Mouse (Mus musculus) MEL (cell line): Measurements from ENCODE around the gene Pik3r1. TPM values are rescaled to one million over a fixed set of nuclear protein-coding genes. Genes with fewer than 3 reads are reported as not detected.

Source experiments
- DNase-seq: peaks from one replicate; pipeline ENCODE4 v3.0.0; 2011; ENCODE audit warnings: low read depth, low spot score
- H3K27ac ChIP-seq: 2 replicates; pipeline ENCODE4 v1.5.1; 2012; ENCODE audit warnings: low read depth, mild to moderate bottlenecking, control low read depth, low read length, moderate library complexity; ENCODE audit not compliant: control insufficient read depth
- H3K27me3 ChIP-seq, 2 experiments: fragments of 150-350 bp in 1 of 2; sonication (generic) in 1 of 2; 2 replicates each; pipeline ENCODE4 v1.6.1; 2012; ENCODE audit warnings: low read length in 2 of 2, mild to moderate bottlenecking in 2 of 2, improper control_type of control experiment in 1 of 2, moderate library complexity in 1 of 2; ENCODE audit not compliant: insufficient read depth in 2 of 2, control insufficient read depth in 1 of 2
- H3K36me3 ChIP-seq, 2 experiments: 2 replicates each; pipeline ENCODE4 v1.6.1; 2012 to 2014; ENCODE audit warnings: low read length in 2 of 2, improper control_type of control experiment in 1 of 2, inconsistent platforms in 1 of 2, mild to moderate bottlenecking in 1 of 2; ENCODE audit not compliant: insufficient read depth in 2 of 2, control insufficient read depth in 1 of 2
- H3K4me1 ChIP-seq, 2 experiments: fragments of 150-350 bp in 1 of 2; sonication (generic) in 1 of 2; 2 replicates each; pipeline ENCODE4 v1.6.1; 2012; ENCODE audit warnings: low read length in 2 of 2, improper control_type of control experiment in 1 of 2, mild to moderate bottlenecking in 1 of 2; ENCODE audit not compliant: insufficient read depth in 2 of 2, control insufficient read depth in 1 of 2
- H3K4me3 ChIP-seq, 2 experiments: fragments of 150-350 bp in 1 of 2; sonication (generic) in 1 of 2; 2 replicates each; pipeline ENCODE4 v1.5.1; 2012; ENCODE audit warnings: low read depth in 2 of 2, low read length in 2 of 2, mild to moderate bottlenecking in 2 of 2, moderate library complexity in 2 of 2, control low read depth in 1 of 2, improper control_type of control experiment in 1 of 2; ENCODE audit not compliant: control insufficient read depth in 1 of 2, insufficient read depth in 1 of 2
- H3K79me2 ChIP-seq: 2 replicates; pipeline ENCODE4 v1.6.1; 2012; ENCODE audit warnings: mild to moderate bottlenecking, low read length, moderate library complexity; ENCODE audit not compliant: control insufficient read depth, poor library complexity, insufficient read depth
- H3K9ac ChIP-seq: 2 replicates; pipeline ENCODE4 v1.6.1; 2012; ENCODE audit warnings: low read depth, mild to moderate bottlenecking, control low read depth, low read length, moderate library complexity; ENCODE audit not compliant: control insufficient read depth, poor library complexity, severe bottlenecking
- H3K9me3 ChIP-seq: fragments of 150-350 bp; sonication (generic); replicated peaks from 2 replicates; pipeline ENCODE4 v1.6.1; 2012; ENCODE audit warnings: mild to moderate bottlenecking, low read length, improper control_type of control experiment, moderate library complexity; ENCODE audit not compliant: insufficient read depth
- CHD2 ChIP-seq: IDR thresholded peaks from 2 replicates; pipeline ENCODE4 v1.6.1; 2011; ENCODE audit warnings: low read length, improper control_type of control experiment
- E2F4 ChIP-seq: IDR thresholded peaks from 2 replicates; pipeline ENCODE4 v1.6.1; 2011; ENCODE audit warnings: low read depth, low read length, improper control_type of control experiment, borderline replicate concordance
- EP300 ChIP-seq, 2 experiments: IDR thresholded peaks; 2 replicates each; pipeline ENCODE4 v1.6.1; 2011; ENCODE audit warnings: improper control_type of control experiment in 2 of 2, low read length in 2 of 2, low read depth in 1 of 2, mild to moderate bottlenecking in 1 of 2
- ETS1 ChIP-seq: IDR thresholded peaks from 2 replicates; pipeline ENCODE4 v1.6.1; 2012; ENCODE audit warnings: low read depth, mild to moderate bottlenecking, inconsistent platforms, low read length, improper control_type of control experiment, moderate library complexity
- HCFC1 ChIP-seq: IDR thresholded peaks from 2 replicates; pipeline ENCODE4 v1.6.1; 2012; ENCODE audit warnings: low read depth, mild to moderate bottlenecking, inconsistent platforms, low read length, improper control_type of control experiment, moderate library complexity
- JUND ChIP-seq: IDR thresholded peaks from 2 replicates; pipeline ENCODE4 v1.6.1; 2011; ENCODE audit warnings: low read depth, mild to moderate bottlenecking, improper control_type of control experiment, low read length
- KAT2A ChIP-seq: conservative IDR thresholded peaks from 2 replicates; pipeline ENCODE4 v1.6.1; 2012; ENCODE audit warnings: low read depth, low read length, improper control_type of control experiment, inconsistent platforms
- MAX ChIP-seq: IDR thresholded peaks from 2 replicates; pipeline ENCODE4 v1.6.1; 2011; ENCODE audit warnings: low read length, improper control_type of control experiment
- MAZ ChIP-seq: IDR thresholded peaks from 2 replicates; pipeline ENCODE4 v1.6.1; 2012; ENCODE audit warnings: low read depth, mild to moderate bottlenecking, inconsistent platforms, low read length, improper control_type of control experiment
- MYC ChIP-seq: IDR thresholded peaks from 2 replicates; pipeline ENCODE4 v1.6.1; 2011; ENCODE audit warnings: low read depth, mild to moderate bottlenecking, low read length, improper control_type of control experiment, moderate library complexity
- NELFE ChIP-seq: IDR thresholded peaks from 2 replicates; pipeline ENCODE4 v1.6.1; 2011; ENCODE audit warnings: low read depth, low read length, improper control_type of control experiment
- NRF1 ChIP-seq: IDR thresholded peaks from 2 replicates; pipeline ENCODE4 v1.6.1; 2014; ENCODE audit warnings: low read depth, mild to moderate bottlenecking, inconsistent platforms, low read length, improper control_type of control experiment, moderate library complexity; ENCODE audit not compliant: poor library complexity, insufficient read depth, severe bottlenecking
- RAD21 ChIP-seq: IDR thresholded peaks from 2 replicates; pipeline ENCODE4 v1.6.1; 2011; ENCODE audit warnings: mild to moderate bottlenecking, low read depth, low read length, improper control_type of control experiment
- TBP ChIP-seq: IDR thresholded peaks from 2 replicates; pipeline ENCODE4 v1.8.0; 2011; ENCODE audit warnings: low read depth, low read length, improper control_type of control experiment
- USF1 ChIP-seq: IDR thresholded peaks from 2 replicates; pipeline ENCODE4 v1.6.1; 2014; ENCODE audit warnings: low read depth, mild to moderate bottlenecking, inconsistent platforms, low read length, improper control_type of control experiment, moderate library complexity
- USF2 ChIP-seq, 2 experiments: IDR thresholded peaks; 2 replicates each; pipeline ENCODE4 v1.6.1; 2011 to 2012; ENCODE audit warnings: improper control_type of control experiment in 2 of 2, low read length in 2 of 2, borderline replicate concordance in 1 of 2, inconsistent platforms in 1 of 2, low read depth in 1 of 2, mild to moderate bottlenecking in 1 of 2; ENCODE audit not compliant: insufficient read depth in 1 of 2
- ZMIZ1 ChIP-seq: IDR thresholded peaks from 2 replicates; pipeline ENCODE4 v1.6.1; 2012; ENCODE audit warnings: low read depth, mild to moderate bottlenecking, inconsistent platforms, low read length, improper control_type of control experiment, moderate library complexity
- ZNF384 ChIP-seq: IDR thresholded peaks from 2 replicates; pipeline ENCODE4 v1.6.1; 2012; ENCODE audit warnings: low read depth, mild to moderate bottlenecking, inconsistent platforms, low read length, improper control_type of control experiment
- polyA plus RNA-seq, 2 experiments: library from polyadenylated mRNA; stranded (reverse) in 1 of 2; unstranded in 1 of 2; fragments of >175 nt in 1 of 2; fragments of >200 nt in 1 of 2; gene quantifications; 2 replicates each; pipeline versions ENCODE4 v1.2.1 to v1.2.4; 2012; ENCODE audit warnings: low replicate concordance in 2 of 2, low read depth in 1 of 2; ENCODE audit not compliant: insufficient read length in 2 of 2, insufficient read depth in 1 of 2, missing spikeins in 1 of 2
- total RNA-seq: library from RNA; depleted of rRNA; stranded (reverse); fragments of 300-350 nt; gene quantifications from 2 replicates; pipeline ENCODE4 v1.2.3, GENCODE M21; 2012

Pik3r1 gene
- total and polyA plus RNA-seq, 3 experiments = 23.8 to 116 (median 41.4) TPM

DNA sequence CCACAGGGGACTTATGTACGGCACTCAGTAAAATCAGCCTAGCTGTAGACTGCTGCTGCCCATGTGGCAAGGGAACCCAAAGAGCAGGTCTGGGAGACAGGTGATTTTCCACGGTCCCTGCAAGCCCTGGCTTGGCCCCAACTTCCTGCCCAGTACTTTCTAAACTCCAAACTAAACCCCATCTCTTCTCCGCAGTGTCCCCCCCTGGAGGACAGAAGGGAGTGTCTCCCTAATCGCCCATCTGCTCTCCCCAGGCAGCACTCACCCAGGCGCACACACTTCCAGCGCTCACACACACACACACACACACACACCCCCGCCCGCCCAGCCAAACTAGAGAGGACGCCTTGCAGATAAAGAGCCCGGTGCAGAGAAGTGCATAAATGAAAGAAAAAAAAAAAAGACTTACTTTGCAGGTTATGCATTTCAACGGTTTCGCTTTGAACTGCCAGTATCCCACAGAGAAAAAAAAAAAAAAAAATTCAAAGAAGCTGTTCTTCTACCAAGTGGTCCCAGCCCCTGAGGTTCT, 74.0 kb downstream of the Pik3r1 start (continued):
- no peak for TF ChIP-seq USF2 (IDR thresholded peaks at IDR 0.05; ENCODE audit: borderline replicate concordance in 1 of 2, insufficient read depth in 1 of 2, low read depth in 1 of 2, low read length in 2 of 2)
- TF ChIP-seq JUND = no peak
- peak; percentile 93 for TF ChIP-seq ZNF384
- 0 out of 2 replicates have a peak, but pooled peaks have one; percentile 38 for TF ChIP-seq MYC
- peak; percentile 45; the same call in 1 of the 2 replicates for TF ChIP-seq HCFC1
- 0 out of 2 replicates have a peak, but pooled peaks have one; percentile 17 for TF ChIP-seq USF1
- peak; percentile 54 to 81; a peak in 3 of 4 replicates for TF ChIP-seq EP300 (IDR thresholded peaks at IDR 0.05; ENCODE audit: low read depth in 1 of 2, low read length in 2 of 2)
- TF ChIP-seq, all 39 proteins: peak for 26

DNA sequence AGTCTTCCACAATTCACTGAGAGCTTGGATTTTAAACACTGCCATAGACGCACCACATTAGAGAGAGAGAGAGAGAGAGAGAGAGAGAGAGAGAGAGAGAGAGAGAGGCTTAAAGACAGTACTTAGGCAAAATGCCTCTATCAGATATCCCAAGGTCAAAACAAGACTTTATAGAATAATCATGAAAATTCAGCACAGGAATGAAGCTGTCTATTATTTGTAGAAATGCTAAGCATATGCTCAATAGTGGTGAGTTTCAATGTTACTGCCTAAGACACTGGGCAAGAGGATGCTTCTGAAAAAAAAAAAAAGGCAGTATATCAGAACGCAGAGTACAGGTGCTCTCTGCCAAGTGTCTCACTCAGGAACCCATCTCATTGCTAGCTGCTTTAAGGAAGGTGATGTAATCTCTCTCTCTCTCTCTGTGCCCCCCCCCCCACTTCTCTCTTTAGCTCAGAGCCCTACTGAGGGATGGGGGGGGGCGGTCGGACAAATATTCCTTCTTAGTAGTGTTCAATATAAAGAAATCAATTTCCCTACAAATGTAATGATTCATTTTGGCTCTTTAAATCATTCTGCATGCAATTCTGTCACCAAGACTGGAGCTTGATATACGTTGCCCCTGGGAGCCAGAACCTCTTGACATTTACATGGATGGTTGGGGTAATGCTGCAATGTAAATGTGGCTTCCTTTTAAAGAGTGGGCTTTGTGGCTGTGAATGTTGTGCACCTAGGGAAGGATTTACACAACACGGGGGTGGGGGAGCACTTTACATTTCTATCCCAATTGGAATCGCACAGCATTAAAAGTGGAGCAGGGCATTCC, 74.9 kb downstream of the Pik3r1 start:
- TF ChIP-seq RAD21 (no peak), E2F4 (no peak), MAZ (no peak), NELFE (no peak), KAT2A (no peak), MYC (no peak), MAX (no peak), ETS1 (0 out of 2 replicates have a peak, but pooled peaks have one; percentile 22), ZMIZ1 (no peak), USF1 (no peak), EP300 (IDR thresholded peaks at IDR 0.05; ENCODE audit: low read depth in 1 of 2, low read length in 2 of 2) (0 out of 4 replicates have a peak, but pooled peaks of 1 of the 2 experiments have one; percentile 2), NRF1 (no peak), ZNF384 (peak; percentile 63), TBP (no peak), CHD2 (no peak)
- TF ChIP-seq, all 39 proteins: peak for 3
- Histone ChIP-seq H3K36me3 (peaks cover 6 to 22% of the 10 kb centered on the region in 2 experiments), H3K4me1 (peaks cover 9 to 11% of the 10 kb centered on the region in 2 experiments), H3K27ac (peak overlapping the region; percentile 83), H3K9ac (peak overlapping the region; percentile 68; the same call in 1 of the 2 replicates), H3K4me3 (peak overlapping the region; percentile 33 to 82), H3K9me3 (no peaks in the 10 kb centered on the region), H3K27me3 (no peaks in the 10 kb centered on the region), H3K79me2 (no peaks in the 10 kb centered on the region)
- peak; percentile 46 for DNase-seq
